Mouse (Mus musculus): Measurements from ENCODE around the gene Gm45717.

DNA sequence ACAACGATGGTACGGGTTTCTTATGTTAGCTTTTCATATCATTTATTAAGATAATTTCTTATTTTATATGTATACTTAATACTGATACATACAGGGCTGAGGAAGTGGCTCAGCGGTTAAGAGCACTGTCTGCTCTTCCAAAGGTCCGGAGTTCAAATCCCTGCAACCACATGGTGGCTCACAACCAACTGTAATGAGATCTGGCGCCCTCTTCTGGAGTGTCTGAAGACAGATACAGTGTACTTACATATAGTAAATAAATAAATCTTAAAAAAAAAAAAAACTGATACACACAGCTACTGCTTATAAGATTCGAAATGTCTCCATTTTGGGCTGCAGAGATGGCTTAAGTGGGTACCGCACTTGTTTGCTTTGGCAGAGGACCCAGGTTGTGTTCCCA lies 48.0 kb downstream of the Gm45717 start:
- TF ChIP-seq CTCF (IDR thresholded peaks at IDR 0.05) (peak; percentile 35; the same call in 1 of the 2 replicates), EP300 (IDR thresholded peaks at IDR 0.05) (no peak)

Data from lung, postnatal 0 days (tissue).